Mouse (Mus musculus) liver, adult 2 months (tissue): ENCODE data around the gene Dgki. TPM values are rescaled to one million over a fixed set of nuclear protein-coding genes. Genes with fewer than 3 reads are reported as not detected.
"Not testable (repeated sequence)": the region's sequence is repeated elsewhere in the genome, so short reads cannot be mapped to it uniquely, and the experiment has no call there.

Source experiments
- DNase-seq: peaks from one replicate; pipeline ENCODE4 v3.0.0-alpha.2; 2011; ENCODE audit warnings: low read depth, low spot score; ENCODE audit errors: extremely low read depth
- H3K27ac ChIP-seq: fragments of 200-500 bp; replicated peaks from 2 replicates; pipeline ENCODE4 v1.5.1; 2012; ENCODE audit warnings: low read depth, mild to moderate bottlenecking, control low read depth, inconsistent platforms, low read length; ENCODE audit not compliant: insufficient read depth
- H3K27me3 ChIP-seq: fragments of 200-500 bp; 2 replicates; pipeline ENCODE4 v1.6.1; 2012; ENCODE audit warnings: mild to moderate bottlenecking, moderate library complexity, low read length, inconsistent platforms; ENCODE audit not compliant: control insufficient read depth, insufficient read depth
- H3K36me3 ChIP-seq: fragments of 200-500 bp; 2 replicates; pipeline ENCODE4 v1.6.1; 2012; ENCODE audit warnings: low read length, inconsistent platforms; ENCODE audit not compliant: control insufficient read depth, insufficient read depth
- H3K4me1 ChIP-seq: fragments of 200-500 bp; 2 replicates; pipeline ENCODE4 v1.6.1; 2011; ENCODE audit warnings: low read length; ENCODE audit not compliant: control insufficient read depth, insufficient read depth
- H3K4me3 ChIP-seq: fragments of 200-500 bp; 2 replicates; pipeline ENCODE4 v1.5.1; 2011; ENCODE audit warnings: low read depth, mild to moderate bottlenecking, control low read depth, low read length, moderate library complexity; ENCODE audit not compliant: insufficient read depth
- H3K79me2 ChIP-seq: fragments of 200-500 bp; 2 replicates; pipeline ENCODE4 v1.6.1; 2012; ENCODE audit warnings: inconsistent platforms, mild to moderate bottlenecking, low read length, moderate library complexity; ENCODE audit not compliant: control insufficient read depth, insufficient read depth
- H3K9ac ChIP-seq: fragments of 200-500 bp; 2 replicates; pipeline ENCODE4 v1.6.1; 2012; ENCODE audit warnings: low read depth, mild to moderate bottlenecking, control low read depth, inconsistent platforms, low read length
- CTCF ChIP-seq: fragments of 200-500 bp; IDR thresholded peaks from 2 replicates; pipeline ENCODE4 v1.5.1; 2011; ENCODE audit warnings: low read depth, low read length, control low read depth
- POLR2A ChIP-seq: fragments of 200-500 bp; IDR thresholded peaks from 2 replicates; pipeline ENCODE4 v1.6.1; 2011; ENCODE audit warnings: low read length, control low read depth; ENCODE audit not compliant: insufficient read depth; ENCODE audit errors: extremely low read depth
- WGBS: fragments of 180-500 bp; shearing (Covaris S2); methylation state at CpG from one replicate; pipeline ENCODE4 v1.1.7; 2018; 5-methylcytosine and 5-hydroxymethylcytosine counted together
- polyA plus RNA-seq: library from polyadenylated mRNA; depleted of rRNA; stranded (reverse); fragments of >200 nt; gene quantifications from 2 replicates; pipeline ENCODE4 v1.2.3, GENCODE M21; 2012
- total RNA-seq: library from RNA; depleted of rRNA; stranded (reverse); fragments of >200 nt; gene quantifications from 2 replicates; pipeline ENCODE4 v1.2.3, GENCODE M21; 2014

Gene Dgki
- total and polyA plus RNA-seq, 2 experiments = 0.09 TPM; not detected in 1

- TF ChIP-seq CTCF = no peak
- no peak for TF ChIP-seq POLR2A
- Histone ChIP-seq H3K4me1 (no peaks in the 10 kb centered on the region), H3K79me2 (no peaks in the 10 kb centered on the region), H3K9ac (no peak overlapping the region), H3K4me3 (no peak overlapping the region), H3K36me3 (no peaks in the 10 kb centered on the region), H3K27me3 (no peaks in the 10 kb centered on the region), H3K27ac (no peak overlapping the region)
- WGBS = 74% methylated on average over 11 of the region's 11 CpGs
- peak; percentile 22 for DNase-seq
These were observed 156.8 kb downstream of the Dgki start for GRCm38 (mm10) chr6:37142991-37143866.

DNA sequence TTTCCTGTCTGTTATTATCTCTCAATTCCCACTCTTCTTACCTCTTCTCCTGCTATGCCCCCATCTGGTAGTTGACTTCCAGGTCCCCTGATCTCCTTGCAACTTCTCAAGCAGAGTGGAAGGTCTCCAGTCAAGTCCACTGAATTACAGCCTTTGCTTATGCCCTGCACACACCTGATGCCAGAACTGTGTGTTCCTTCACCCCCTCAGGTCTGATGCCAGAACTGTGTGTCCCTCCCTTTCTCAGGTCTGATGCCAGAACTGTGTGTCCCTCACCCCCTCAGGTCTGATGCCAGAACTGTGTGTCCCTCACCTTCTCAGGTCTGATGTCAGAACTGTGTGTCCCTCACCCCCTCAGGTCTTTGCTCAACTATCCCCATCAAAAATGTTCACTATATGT, 161.2 kb downstream of the Dgki start:
- H3K36me3 ChIP-seq = no peaks in the 10 kb centered on the region
- no peaks in the 10 kb centered on the region for H3K79me2 ChIP-seq
- no peak for DNase-seq
- no peak for TF ChIP-seq CTCF
- TF ChIP-seq POLR2A = no peak
- H3K4me3 ChIP-seq = no peak overlapping the region
- no peak overlapping the region for H3K9ac ChIP-seq
- H3K27me3 ChIP-seq = no peaks in the 10 kb centered on the region
- no peaks in the 10 kb centered on the region for H3K4me1 ChIP-seq
- H3K27ac ChIP-seq = no peak overlapping the region

DNA sequence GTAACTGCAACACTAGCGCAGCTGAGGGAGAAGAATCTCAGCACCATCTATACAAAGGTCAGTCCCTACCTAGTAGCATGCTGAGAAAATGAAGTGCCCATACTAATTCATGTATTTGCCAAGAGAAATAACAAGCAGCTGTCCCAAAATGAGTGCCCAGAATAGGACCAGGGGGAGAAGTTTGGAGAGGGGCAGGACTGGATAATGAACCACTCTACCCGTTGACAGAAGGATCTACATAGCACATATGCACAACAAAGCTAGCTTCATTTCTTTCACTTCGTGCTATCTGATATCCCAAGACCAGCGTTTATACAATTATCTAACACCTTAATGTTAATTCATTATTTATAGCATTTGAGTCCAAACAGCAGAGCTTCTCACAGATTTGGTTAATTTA, 168.7 kb downstream of the Dgki start:
- H3K27ac ChIP-seq = no peak overlapping the region
- no peak for TF ChIP-seq POLR2A
- TF ChIP-seq CTCF = no peak
- no peaks in the 10 kb centered on the region for H3K79me2 ChIP-seq
- H3K36me3 ChIP-seq = no peaks in the 10 kb centered on the region
- H3K27me3 ChIP-seq = no peaks in the 10 kb centered on the region
- 85% methylated on average over 4 of the region's 4 CpGs for WGBS
- H3K4me3 ChIP-seq = no peak overlapping the region
- no peaks in the 10 kb centered on the region for H3K4me1 ChIP-seq
- H3K9ac ChIP-seq = no peak overlapping the region
- no peak for DNase-seq

DNA sequence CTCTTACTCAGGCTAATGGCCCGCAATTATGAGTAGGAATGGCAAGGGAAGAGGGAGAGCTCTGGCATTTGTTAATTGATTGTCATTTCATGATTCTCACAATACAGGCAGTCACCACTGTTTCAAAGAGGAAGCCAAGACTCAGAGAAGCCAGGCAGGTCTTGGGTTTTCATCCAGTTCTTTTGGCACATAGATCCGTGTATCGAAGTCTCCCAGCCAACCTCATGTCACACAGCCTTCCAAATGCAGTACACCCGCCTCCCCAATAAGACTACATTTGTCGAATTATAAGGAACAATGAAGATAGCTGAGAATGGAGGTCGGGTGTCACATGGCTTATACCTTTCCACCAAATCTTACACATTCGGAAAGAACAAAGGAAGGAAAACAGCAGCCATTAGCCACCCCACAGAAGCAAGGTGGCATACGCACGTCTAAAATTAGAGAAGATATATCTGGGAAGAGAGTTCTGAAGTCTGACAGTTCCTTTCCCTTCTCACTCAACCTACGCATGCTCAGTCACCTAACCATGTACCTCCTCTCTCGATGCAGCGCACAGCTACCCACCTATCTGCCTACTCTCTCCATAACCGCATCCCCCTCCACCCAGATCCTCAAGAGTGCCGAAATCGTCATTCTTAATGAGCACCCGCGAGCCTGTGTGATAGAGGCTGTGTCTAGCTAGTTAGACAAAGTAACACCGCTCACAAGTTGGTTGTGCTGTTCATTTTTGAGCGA, 179.4 kb downstream of the Dgki start:
- no peak for DNase-seq
- Histone ChIP-seq H3K27me3 (no peaks in the 10 kb centered on the region), H3K9ac (no peak overlapping the region), H3K4me1 (no peaks in the 10 kb centered on the region), H3K79me2 (no peaks in the 10 kb centered on the region), H3K4me3 (no peak overlapping the region), H3K36me3 (no peaks in the 10 kb centered on the region), H3K27ac (no peak overlapping the region)
- 85% methylated on average over 19 of the region's 19 CpGs for WGBS
- TF ChIP-seq POLR2A (no peak), CTCF (no peak)

- Histone ChIP-seq H3K79me2 (no peaks in the 10 kb centered on the region), H3K27me3 (no peaks in the 10 kb centered on the region), H3K4me3 (no peak overlapping the region), H3K4me1 (no peaks in the 10 kb centered on the region), H3K36me3 (no peaks in the 10 kb centered on the region), H3K27ac (no peak overlapping the region), H3K9ac (no peak overlapping the region)
- TF ChIP-seq CTCF (no peak), POLR2A (no peak)
- WGBS = 74% methylated on average over 3 of the region's 3 CpGs
- DNase-seq = no peak
These were observed 180.8 kb downstream of the Dgki start for GRCm38 (mm10) chr6:37119205-37119604.

- Histone ChIP-seq H3K4me1 (no peaks in the 10 kb centered on the region), H3K27me3 (no peaks in the 10 kb centered on the region), H3K36me3 (no peaks in the 10 kb centered on the region), H3K27ac (no peak overlapping the region), H3K79me2 (no peaks in the 10 kb centered on the region), H3K9ac (no peak overlapping the region), H3K4me3 (no peak overlapping the region)
- TF ChIP-seq CTCF = no peak
- TF ChIP-seq POLR2A = no peak
- WGBS = 90% methylated on average over 4 of the region's 4 CpGs
- DNase-seq = no peak
These were observed 186.9 kb downstream of the Dgki start for GRCm38 (mm10) chr6:37113048-37113447.

DNA sequence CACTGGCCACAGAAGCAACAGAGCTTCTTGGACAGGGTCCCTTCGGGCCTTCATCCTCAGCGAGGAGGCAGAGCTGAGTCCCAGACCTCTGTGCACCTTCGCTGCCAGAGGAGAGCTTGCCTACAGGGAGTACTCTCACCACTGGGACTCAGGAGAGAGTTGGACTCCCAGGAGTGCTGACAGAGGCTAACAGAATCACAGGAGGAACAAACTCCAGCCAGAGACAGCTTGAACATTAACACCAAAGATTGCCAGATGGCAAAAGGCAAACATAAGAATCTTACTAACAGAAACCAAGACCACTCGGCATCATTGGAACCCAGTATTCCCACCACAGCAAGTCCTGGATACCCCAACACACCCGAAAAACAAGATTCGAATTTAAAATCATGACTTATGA, 193.7 kb downstream of the Dgki start:
- H3K9ac ChIP-seq, H3K36me3 ChIP-seq, H3K4me1 ChIP-seq, H3K4me3 ChIP-seq, DNase-seq, H3K27ac ChIP-seq, H3K79me2 ChIP-seq, H3K27me3 ChIP-seq: not testable (repeated sequence)
- 85% methylated on average over 6 of the region's 6 CpGs for WGBS
